Mouse (Mus musculus): Measurements from ENCODE around the gene Barhl1.

- no peak for TF ChIP-seq EP300 (IDR thresholded peaks at IDR 0.05)
- no peak for TF ChIP-seq CTCF (IDR thresholded peaks at IDR 0.05)
These were observed 5.0 kb downstream of the Barhl1 start for GRCm38 (mm10) chr2:28911331-28912038.

All from lung, postnatal 0 days (tissue).